Mouse (Mus musculus): ENCODE results near the gene Cpsf4. TPM values are rescaled to one million over a fixed set of nuclear protein-coding genes. Genes with fewer than 3 reads are reported as not detected.
A peak's percentile ranks its signal among the peaks of the same experiment; 100 is the strongest.

Gene Cpsf4
- 31.3 TPM for polyA plus RNA-seq (2012; fragmentation: generic; extraction: Trizol)

DNA sequence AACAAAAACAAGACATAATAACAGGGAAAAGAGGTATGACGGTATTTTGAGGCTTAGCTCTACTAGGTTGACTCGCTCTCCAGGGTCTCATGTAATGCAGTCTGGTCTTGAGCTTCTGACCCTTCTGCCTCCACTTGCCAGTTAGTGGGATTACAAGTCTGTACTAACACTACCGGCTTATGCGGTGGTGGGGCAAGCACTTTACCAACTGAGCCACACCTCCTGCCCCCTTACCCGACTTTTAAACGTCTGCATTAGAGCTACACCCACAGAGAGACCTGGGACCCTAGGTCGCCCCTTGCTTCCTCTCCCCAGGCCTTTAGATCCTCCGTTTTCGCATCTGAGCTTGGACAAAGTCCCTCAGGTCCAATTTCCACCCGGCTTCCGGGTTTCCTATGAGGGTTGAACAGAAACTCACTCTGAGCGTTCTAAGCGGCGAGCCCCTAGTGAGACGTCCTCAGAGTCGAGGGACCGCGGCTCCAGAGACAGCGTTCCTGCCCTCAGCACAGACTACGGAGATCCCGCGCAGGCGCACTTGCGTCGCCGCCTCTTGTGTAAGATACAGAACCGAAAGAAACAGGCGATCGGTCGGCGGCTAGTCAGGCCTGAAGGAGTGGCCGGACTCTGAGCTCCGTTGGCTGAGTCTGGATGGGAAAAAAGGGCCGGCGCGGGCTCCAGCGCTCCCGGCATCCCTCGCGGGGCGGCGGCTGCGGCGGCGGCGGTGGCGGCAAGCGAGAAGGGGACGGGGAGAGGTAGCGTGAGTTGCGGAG lies at the start of gene Cpsf4, which contains the start of gene Ptcd1:
Gene Cpsf4, plus strand, starts transcription at position 678 of the 770 bp plus-strand sequence.
Gene Ptcd1, minus strand, starts transcription at position 573 of the 770 bp plus-strand sequence.
- peak within 1 kb of the TSS; percentile 87 for H3K4me3 ChIP-seq
- peaks cover 7% of the 10 kb centered on the region for H3K36me3 ChIP-seq (ENCODE audit: control insufficient read depth, insufficient read depth)
- TF ChIP-seq MYOG (IDR thresholded peaks at IDR 0.05; ENCODE audit: control insufficient read depth in 1 of 3, insufficient read depth in 1 of 3, insufficient read length in 2 of 3, low read depth in 2 of 3): no peak
- TF ChIP-seq POLR2AphosphoS2 (IDR thresholded peaks at IDR 0.05; ENCODE audit: insufficient read length, low read depth): peak; percentile 87
- TF ChIP-seq USF1 (IDR thresholded peaks at IDR 0.05; ENCODE audit: low read depth): no peak
- no peak for TF ChIP-seq MYOD1 (IDR thresholded peaks at IDR 0.05; ENCODE audit: control insufficient read depth in 1 of 3, insufficient read length in 2 of 3, low read depth in 2 of 3)
- peak; percentile 84 for TF ChIP-seq SRF (IDR thresholded peaks at IDR 0.05; ENCODE audit: control insufficient read depth, insufficient read length, low read depth)
- no peak for TF ChIP-seq TCF12 (IDR thresholded peaks at IDR 0.05; ENCODE audit: insufficient read depth, poor library complexity, severe bottlenecking)
- no peak for TF ChIP-seq MAX (IDR thresholded peaks at IDR 0.05; ENCODE audit: low read depth)
- no peak for TF ChIP-seq TCF3 (IDR thresholded peaks at IDR 0.05; ENCODE audit: insufficient read length, low read depth)
- TF ChIP-seq CEBPB (IDR thresholded peaks at IDR 0.05; ENCODE audit: insufficient read depth, poor library complexity, severe bottlenecking): 0 out of 2 replicates have a peak, but pooled peaks have one; percentile 44
- TF ChIP-seq E2F4 (IDR thresholded peaks at IDR 0.05; ENCODE audit: insufficient read depth): peak; percentile 46
- TF ChIP-seq REST (IDR thresholded peaks at IDR 0.05; ENCODE audit: insufficient read depth, insufficient read length): no peak
- peak; percentile 93 for TF ChIP-seq POLR2A (IDR thresholded peaks at IDR 0.05; ENCODE audit: insufficient read length, low read depth)
- H3K4me2 ChIP-seq (ENCODE audit: low read depth): peak within 1 kb of the TSS; percentile 96
- H3ac ChIP-seq (ENCODE audit: control insufficient read depth, insufficient read length): peak within 1 kb of the TSS; percentile 44
- no peaks in the 10 kb centered on the region for H3K27me3 ChIP-seq (ENCODE audit: control insufficient read depth, insufficient read depth, insufficient read length)
- peaks cover 46% of the 10 kb centered on the region for H3K79me2 ChIP-seq (ENCODE audit: control insufficient read depth, insufficient read depth)

DNA sequence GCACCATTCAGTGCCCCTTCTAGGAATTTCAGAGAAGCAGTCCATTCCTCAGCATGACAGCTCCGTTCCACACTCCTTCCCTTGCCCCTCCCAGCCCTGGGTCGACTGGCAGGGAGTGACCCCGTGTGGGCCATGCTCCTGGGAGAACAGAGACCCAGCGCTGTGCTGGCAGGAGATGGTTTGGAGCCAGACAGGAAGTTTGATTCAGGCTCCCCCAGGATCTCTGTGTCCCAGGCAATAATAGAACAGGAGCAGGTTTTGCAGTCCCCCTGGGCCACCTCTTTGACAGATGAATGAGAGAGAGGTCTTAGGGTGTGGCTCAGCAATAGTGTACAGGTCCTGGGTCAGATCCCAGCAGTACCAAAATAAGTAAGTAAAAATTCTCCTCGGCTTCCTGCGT lies 49.0 kb upstream of the Cpsf4 start:
- TF ChIP-seq REST (IDR thresholded peaks at IDR 0.05; ENCODE audit: insufficient read depth, insufficient read length) (no peak), TCF3 (IDR thresholded peaks at IDR 0.05; ENCODE audit: insufficient read length, low read depth) (no peak), TCF12 (IDR thresholded peaks at IDR 0.05; ENCODE audit: insufficient read depth, poor library complexity, severe bottlenecking) (no peak)
- Histone ChIP-seq H3K79me2 (ENCODE audit: control insufficient read depth, insufficient read depth) (peaks cover 68% of the 10 kb centered on the region), H3K36me3 (ENCODE audit: control insufficient read depth, insufficient read depth) (peaks cover under 1% of the 10 kb centered on the region), H3K4me2 (ENCODE audit: low read depth) (no peak overlapping the region), H3K27me3 (ENCODE audit: control insufficient read depth, insufficient read depth, insufficient read length) (no peaks in the 10 kb centered on the region), H3ac (ENCODE audit: control insufficient read depth, insufficient read length) (no peak overlapping the region), H3K4me3 (no peak overlapping the region)

DNA sequence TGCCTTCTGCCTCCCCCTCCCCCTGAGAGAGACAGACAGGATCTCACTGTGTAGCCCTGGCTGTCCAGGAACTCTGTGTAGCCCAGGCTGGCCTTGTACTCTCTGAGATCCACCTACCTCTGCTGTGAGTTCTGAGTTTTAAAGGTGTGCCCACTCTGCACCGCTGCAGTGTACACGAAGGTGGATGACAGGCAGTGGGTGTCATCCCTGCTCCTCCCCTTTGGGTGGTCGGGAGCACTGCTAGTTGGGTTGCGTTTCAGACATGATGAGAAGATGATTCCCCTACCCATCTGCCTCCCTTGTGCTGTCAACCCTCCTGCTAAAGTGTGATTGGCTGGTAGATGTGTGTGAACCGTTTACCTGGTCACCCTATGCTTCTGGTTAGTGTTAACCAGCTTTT lies 48.6 kb upstream of the Cpsf4 start:
- Histone ChIP-seq H3K27me3 (ENCODE audit: control insufficient read depth, insufficient read depth, insufficient read length) (no peaks in the 10 kb centered on the region), H3K79me2 (ENCODE audit: control insufficient read depth, insufficient read depth) (peaks cover 68% of the 10 kb centered on the region), H3K36me3 (ENCODE audit: control insufficient read depth, insufficient read depth) (peaks cover 3% of the 10 kb centered on the region), H3K4me2 (ENCODE audit: low read depth) (no peak overlapping the region), H3ac (ENCODE audit: control insufficient read depth, insufficient read length) (no peak overlapping the region), H3K4me3 (no peak overlapping the region)
- no peak for TF ChIP-seq MYOD1 (IDR thresholded peaks at IDR 0.05; ENCODE audit: control insufficient read depth in 1 of 3, insufficient read length in 2 of 3, low read depth in 2 of 3)
- TF ChIP-seq CEBPB (IDR thresholded peaks at IDR 0.05; ENCODE audit: insufficient read depth, poor library complexity, severe bottlenecking): no peak
- no peak for TF ChIP-seq TCF3 (IDR thresholded peaks at IDR 0.05; ENCODE audit: insufficient read length, low read depth)
- no peak for TF ChIP-seq POLR2AphosphoS2 (IDR thresholded peaks at IDR 0.05; ENCODE audit: insufficient read length, low read depth)
- no peak for TF ChIP-seq REST (IDR thresholded peaks at IDR 0.05; ENCODE audit: insufficient read depth, insufficient read length)
- TF ChIP-seq MYOG (IDR thresholded peaks at IDR 0.05; ENCODE audit: control insufficient read depth in 1 of 3, insufficient read depth in 1 of 3, insufficient read length in 2 of 3, low read depth in 2 of 3): no peak
- TF ChIP-seq POLR2A (IDR thresholded peaks at IDR 0.05; ENCODE audit: insufficient read length, low read depth): no peak
- TF ChIP-seq SRF (IDR thresholded peaks at IDR 0.05; ENCODE audit: control insufficient read depth, insufficient read length, low read depth): no peak
- no peak for TF ChIP-seq E2F4 (IDR thresholded peaks at IDR 0.05; ENCODE audit: insufficient read depth)
- TF ChIP-seq MAX (IDR thresholded peaks at IDR 0.05; ENCODE audit: low read depth): no peak

DNA sequence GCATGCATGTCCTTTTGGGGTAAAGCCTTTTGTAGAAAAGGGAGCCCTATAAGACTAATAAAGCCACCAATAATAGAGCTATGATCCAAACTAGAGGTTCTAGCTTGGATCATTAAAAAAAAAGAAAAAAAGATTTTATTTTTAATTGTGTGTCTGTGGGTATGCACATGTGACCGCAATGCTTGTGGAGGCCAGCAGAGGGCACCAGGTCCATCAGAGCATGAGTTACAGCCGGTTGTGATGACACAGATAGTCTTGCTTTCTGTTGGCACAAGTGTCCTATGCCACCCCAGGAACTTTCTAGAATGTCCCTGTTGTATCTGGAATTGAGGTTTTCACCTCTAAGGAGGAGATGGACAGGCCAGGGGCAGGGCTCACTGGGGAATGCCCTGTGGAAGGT lies 47.6 kb upstream of the Cpsf4 start:
- Histone ChIP-seq H3K4me3 (no peak overlapping the region), H3ac (ENCODE audit: control insufficient read depth, insufficient read length) (no peak overlapping the region), H3K79me2 (ENCODE audit: control insufficient read depth, insufficient read depth) (peaks cover 66% of the 10 kb centered on the region), H3K36me3 (ENCODE audit: control insufficient read depth, insufficient read depth) (peaks cover 10% of the 10 kb centered on the region), H3K4me2 (ENCODE audit: low read depth) (no peak overlapping the region), H3K27me3 (ENCODE audit: control insufficient read depth, insufficient read depth, insufficient read length) (no peaks in the 10 kb centered on the region)
- TF ChIP-seq USF1 (IDR thresholded peaks at IDR 0.05; ENCODE audit: low read depth): peak; percentile 28
- no peak for TF ChIP-seq POLR2A (IDR thresholded peaks at IDR 0.05; ENCODE audit: insufficient read length, low read depth)

DNA sequence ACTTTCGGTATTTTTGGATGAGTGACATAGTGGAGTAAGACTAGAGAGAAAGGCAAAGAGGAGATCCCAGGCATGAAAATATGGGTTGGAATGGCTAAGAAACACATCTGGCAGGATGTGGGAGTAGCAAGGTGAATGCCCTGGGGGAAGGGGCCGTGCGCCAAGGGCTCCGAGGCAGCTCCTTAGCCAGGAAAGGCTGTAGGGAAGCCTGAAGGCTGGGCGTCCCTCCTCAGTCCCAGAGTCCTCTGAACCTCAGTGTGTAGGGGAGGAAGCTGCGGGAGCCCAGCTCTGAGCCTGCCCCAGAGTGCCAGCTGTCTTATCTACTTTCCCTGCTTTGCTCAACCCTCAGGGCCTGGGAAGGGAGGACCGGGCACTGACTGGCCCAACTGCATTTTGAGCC lies 46.1 kb upstream of the Cpsf4 start:
- Histone ChIP-seq H3K4me3 (no peak overlapping the region), H3K4me2 (ENCODE audit: low read depth) (no peak overlapping the region), H3ac (ENCODE audit: control insufficient read depth, insufficient read length) (no peak overlapping the region), H3K27me3 (ENCODE audit: control insufficient read depth, insufficient read depth, insufficient read length) (no peaks in the 10 kb centered on the region), H3K36me3 (ENCODE audit: control insufficient read depth, insufficient read depth) (peaks cover 21% of the 10 kb centered on the region), H3K79me2 (ENCODE audit: control insufficient read depth, insufficient read depth) (peaks cover 57% of the 10 kb centered on the region)
- no peak for TF ChIP-seq TCF3 (IDR thresholded peaks at IDR 0.05; ENCODE audit: insufficient read length, low read depth)
- TF ChIP-seq MAX (IDR thresholded peaks at IDR 0.05; ENCODE audit: low read depth): no peak
- TF ChIP-seq USF1 (IDR thresholded peaks at IDR 0.05; ENCODE audit: low read depth): no peak
- TF ChIP-seq MYOG (IDR thresholded peaks at IDR 0.05; ENCODE audit: control insufficient read depth in 1 of 3, insufficient read depth in 1 of 3, insufficient read length in 2 of 3, low read depth in 2 of 3): no peak
- TF ChIP-seq REST (IDR thresholded peaks at IDR 0.05; ENCODE audit: insufficient read depth, insufficient read length): no peak
- TF ChIP-seq MYOD1 (IDR thresholded peaks at IDR 0.05; ENCODE audit: control insufficient read depth in 1 of 3, insufficient read length in 2 of 3, low read depth in 2 of 3): no peak
- TF ChIP-seq POLR2A (IDR thresholded peaks at IDR 0.05; ENCODE audit: insufficient read length, low read depth): no peak
- no peak for TF ChIP-seq CEBPB (IDR thresholded peaks at IDR 0.05; ENCODE audit: insufficient read depth, poor library complexity, severe bottlenecking)
- no peak for TF ChIP-seq POLR2AphosphoS2 (IDR thresholded peaks at IDR 0.05; ENCODE audit: insufficient read length, low read depth)
- TF ChIP-seq E2F4 (IDR thresholded peaks at IDR 0.05; ENCODE audit: insufficient read depth): no peak
- TF ChIP-seq SRF (IDR thresholded peaks at IDR 0.05; ENCODE audit: control insufficient read depth, insufficient read length, low read depth): no peak
